Mouse (Mus musculus) CH12.LX (cell line): ENCODE measurements around the gene Dennd5a. TPM values are rescaled to one million over a fixed set of nuclear protein-coding genes. Genes with fewer than 3 reads are reported as not detected.

Experiments used
- DNase-seq: peaks from one replicate; pipeline ENCODE4 v3.0.0-alpha.2; 2013; ENCODE audit errors: extremely low read depth
- H3K27ac ChIP-seq: 2 replicates; pipeline ENCODE4 v1.5.1; 2012; ENCODE audit warnings: low read depth, mild to moderate bottlenecking, control low read depth, moderate library complexity; ENCODE audit not compliant: insufficient read depth
- H3K27me3 ChIP-seq: replicated peaks from 2 replicates; pipeline ENCODE3; 2012; ENCODE audit warnings: inconsistent platforms
- H3K36me3 ChIP-seq, 2 experiments: replicated peaks in 1 of 2; 2 replicates each; pipeline versions ENCODE3 to v1.6.1; 2012; ENCODE audit warnings: inconsistent platforms in 1 of 2, low read length in 1 of 2, mild to moderate bottlenecking in 1 of 2, mixed read lengths in 1 of 2, moderate library complexity in 1 of 2; ENCODE audit not compliant: control insufficient read depth in 1 of 2, insufficient read depth in 1 of 2
- H3K4me1 ChIP-seq, 2 experiments: 2 replicates each; pipeline ENCODE4 v1.6.1; 2012; ENCODE audit warnings: inconsistent platforms in 1 of 2, moderate library complexity in 1 of 2; ENCODE audit not compliant: insufficient read depth in 2 of 2, control insufficient read depth in 1 of 2
- H3K4me2 ChIP-seq: 2 replicates; pipeline ENCODE4 v1.6.1; 2012; ENCODE audit warnings: low read depth, mild to moderate bottlenecking, control low read depth; ENCODE audit not compliant: poor library complexity, insufficient read depth, severe bottlenecking
- H3K4me3 ChIP-seq, 3 experiments: fragments of 150-350 bp in 1 of 3; sonication (generic) in 1 of 3; replicated peaks in 1 of 3; 2 replicates each; pipeline versions ENCODE3 to v1.5.1; 2011 to 2012; ENCODE audit warnings: low read depth in 2 of 3, low read length in 2 of 3, mild to moderate bottlenecking in 2 of 3, moderate library complexity in 2 of 3, control low read depth in 1 of 3, improper control_type of control experiment in 1 of 3, inconsistent platforms in 1 of 3, mixed read lengths in 1 of 3; ENCODE audit not compliant: poor library complexity in 1 of 3
- H3K79me2 ChIP-seq: replicated peaks from 2 replicates; pipeline ENCODE4 v1.6.1; 2012; ENCODE audit warnings: mild to moderate bottlenecking, moderate library complexity; ENCODE audit not compliant: control insufficient read depth, poor library complexity, insufficient read depth, severe bottlenecking; ENCODE audit errors: extremely low read depth
- H3K9ac ChIP-seq: 2 replicates; pipeline ENCODE4 v1.6.1; 2012; ENCODE audit warnings: low read depth, mild to moderate bottlenecking, control low read depth, moderate library complexity; ENCODE audit not compliant: insufficient read depth
- H3K9me3 ChIP-seq: replicated peaks from 2 replicates; pipeline ENCODE3; 2012; ENCODE audit warnings: low read length, inconsistent platforms, mixed read lengths
- BHLHE40 ChIP-seq: IDR thresholded peaks from 2 replicates; pipeline ENCODE4 v1.6.1; 2011; ENCODE audit warnings: mild to moderate bottlenecking, low read depth, low read length, improper control_type of control experiment
- CHD2 ChIP-seq: IDR thresholded peaks from 2 replicates; pipeline ENCODE4 v1.6.1; 2011; ENCODE audit warnings: low read length, improper control_type of control experiment
- CTCF ChIP-seq, 2 experiments: IDR thresholded peaks in 1 of 2; conservative IDR thresholded peaks in 1 of 2; 2 replicates each; pipeline ENCODE4 v1.5.1; 2011 to 2012; ENCODE audit warnings: low read depth in 2 of 2, low read length in 2 of 2, improper control_type of control experiment in 1 of 2, inconsistent platforms in 1 of 2, mild to moderate bottlenecking in 1 of 2, moderate library complexity in 1 of 2
- ELF1 ChIP-seq: IDR thresholded peaks from 2 replicates; pipeline ENCODE4 v1.6.1; 2014; ENCODE audit warnings: low read depth, mild to moderate bottlenecking, inconsistent platforms, low read length, improper control_type of control experiment
- IRF4 ChIP-seq: IDR thresholded peaks from 2 replicates; pipeline ENCODE4 v1.6.1; 2014; ENCODE audit warnings: low read depth, mild to moderate bottlenecking, inconsistent platforms, low read length, improper control_type of control experiment
- KAT2A ChIP-seq: IDR thresholded peaks from 2 replicates; pipeline ENCODE4 v1.6.1; 2012; ENCODE audit warnings: low read length, improper control_type of control experiment, inconsistent platforms; ENCODE audit not compliant: insufficient replicate concordance
- MXI1 ChIP-seq: IDR thresholded peaks from 2 replicates; pipeline ENCODE4 v1.6.1; 2011; ENCODE audit warnings: mild to moderate bottlenecking, low read depth, low read length, improper control_type of control experiment
- MYC ChIP-seq: IDR thresholded peaks from 2 replicates; pipeline ENCODE4 v1.6.1; 2011; ENCODE audit warnings: low read depth, mild to moderate bottlenecking, improper control_type of control experiment, low read length
- NRF1 ChIP-seq: IDR thresholded peaks from 2 replicates; pipeline ENCODE4 v1.6.1; 2014; ENCODE audit warnings: low read depth, mild to moderate bottlenecking, inconsistent platforms, low read length, improper control_type of control experiment, moderate library complexity
- RAD21 ChIP-seq: IDR thresholded peaks from 2 replicates; pipeline ENCODE4 v1.6.1; 2011; ENCODE audit warnings: low read depth, mild to moderate bottlenecking, low read length, improper control_type of control experiment, moderate library complexity
- RCOR1 ChIP-seq: conservative IDR thresholded peaks from 2 replicates; pipeline ENCODE4 v1.6.1; 2012; ENCODE audit warnings: low read depth, mild to moderate bottlenecking, inconsistent platforms, low read length, improper control_type of control experiment
- SMC3 ChIP-seq: IDR thresholded peaks from 2 replicates; pipeline ENCODE4 v1.6.1; 2011; ENCODE audit warnings: low read depth, low read length, improper control_type of control experiment
- TBP ChIP-seq: conservative IDR thresholded peaks from 2 replicates; pipeline ENCODE4 v1.6.1; 2011; ENCODE audit warnings: low read depth, low read length, improper control_type of control experiment
- TCF12 ChIP-seq: IDR thresholded peaks from 2 replicates; pipeline ENCODE4 v1.6.1; 2014; ENCODE audit warnings: low read depth, mild to moderate bottlenecking, inconsistent platforms, low read length, improper control_type of control experiment
- UBTF ChIP-seq: IDR thresholded peaks from 2 replicates; pipeline ENCODE4 v1.6.1; 2012; ENCODE audit warnings: low read depth, mild to moderate bottlenecking, inconsistent platforms, low read length, improper control_type of control experiment, moderate library complexity
- USF2 ChIP-seq: conservative IDR thresholded peaks from 2 replicates; pipeline ENCODE4 v1.6.1; 2011; ENCODE audit warnings: low read depth, low read length, improper control_type of control experiment
- ZKSCAN1 ChIP-seq: IDR thresholded peaks from 2 replicates; pipeline ENCODE4 v1.6.1; 2012; ENCODE audit warnings: low read depth, inconsistent platforms, low read length, improper control_type of control experiment, borderline replicate concordance
- dilution Hi-C: fragments of 300-500 bp; cut with MboI; formaldehyde crosslinking; loops from 2 replicates; pipeline ENCODE4 v1.14.3; 2020; ENCODE audit warnings: low sequenced_read_pairs; ENCODE audit not compliant: extremely low pct_unique_long_range_greater_than_20kb, extremely low pct_ligation_motif_present
- in situ Hi-C: fragments of 300-500 bp; cut with MboI; formaldehyde crosslinking; loops from 3 replicates; pipeline ENCODE4 v1.14.3; 2019; ENCODE audit warnings: low sequenced_read_pairs, low pct_ligation_motif_present, low pct_unique_long_range_greater_than_20kb, mixed read lengths
- polyA plus RNA-seq: library from polyadenylated mRNA; unstranded; fragments of >175 nt; gene quantifications from 2 replicates; pipeline ENCODE4 v1.2.1, GENCODE M21; 2012; ENCODE audit warnings: low read depth; ENCODE audit not compliant: insufficient read length
- total RNA-seq, 2 experiments: library from RNA; depleted of rRNA; stranded (reverse); fragments of 300-350 nt in 1 of 2; fragments of >200 nt in 1 of 2; gene quantifications; 2 replicates each; pipeline ENCODE4 v1.2.3; 2012 to 2014

Dennd5a gene
- total and polyA plus RNA-seq, 3 experiments: 20.7 to 29.5 (median 24.6) TPM

DNA sequence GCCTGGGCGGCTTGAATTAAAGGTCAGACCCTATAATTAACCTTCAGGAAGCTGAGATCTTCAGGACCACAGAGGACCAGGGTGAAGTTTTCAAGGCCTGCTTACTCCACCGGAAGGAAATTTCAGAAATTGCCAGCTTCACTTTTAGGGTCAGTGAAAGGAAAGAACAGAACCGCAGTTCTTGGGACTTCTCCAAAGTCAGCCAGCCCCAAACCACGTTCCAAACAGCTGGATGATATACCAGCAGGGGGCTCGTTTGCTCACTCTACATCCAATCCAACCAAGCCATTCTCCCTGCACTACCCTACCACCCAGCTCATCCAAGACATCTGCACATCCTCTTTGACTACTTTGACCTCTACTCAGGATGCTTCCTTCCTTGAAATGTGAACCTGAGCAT, 71.0 kb downstream of the Dennd5a start:
- no peak for DNase-seq
- no peaks in the 10 kb centered on the region for H3K9me3 ChIP-seq
- in situ Hi-C loops (loop anchor here (10.0 kb wide), 1 partner anchor 94 kb away; no protein-coding TSS in a partner anchor), dilution Hi-C loops (no loop called here)
- no peak for TF ChIP-seq ZKSCAN1
- peak in 1 of 2 experiments; percentile 23; a peak in 1 of 4 replicates for TF ChIP-seq CTCF (conservative IDR thresholded peaks at IDR 0.05 in 1 of 2, IDR thresholded peaks at IDR 0.05 in 1 of 2; ENCODE audit: low read depth in 2 of 2, low read length in 2 of 2)
- H3K9ac ChIP-seq: no peak overlapping the region
- no peaks in the 10 kb centered on the region for H3K27me3 ChIP-seq
- H3K36me3 ChIP-seq: peaks cover 2 to 21% of the 10 kb centered on the region in 2 experiments
- H3K79me2 ChIP-seq: no peaks in the 10 kb centered on the region
- no peaks in the 10 kb centered on the region for H3K4me1 ChIP-seq
- no peak overlapping the region for H3K4me3 ChIP-seq
- no peak overlapping the region for H3K27ac ChIP-seq
- no peak overlapping the region for H3K4me2 ChIP-seq

DNA sequence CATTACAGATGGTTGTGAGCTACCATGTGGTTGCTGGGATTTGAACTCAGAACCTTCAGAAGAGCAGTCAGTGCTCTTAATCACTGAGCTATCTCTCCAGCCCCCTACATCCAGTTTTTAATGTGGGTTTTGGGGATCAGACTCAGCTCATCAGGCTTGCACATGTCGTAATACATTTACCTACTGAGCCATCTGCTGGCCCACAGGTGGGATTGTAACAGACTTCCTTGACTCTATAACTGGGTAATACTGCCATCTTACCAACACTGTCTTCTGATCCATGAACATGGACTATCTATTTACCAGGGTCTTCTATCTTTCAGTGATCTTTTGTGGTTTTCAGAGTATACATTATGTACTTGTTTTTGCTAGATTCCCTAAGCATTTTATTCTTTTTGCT, 74.0 kb downstream of the Dennd5a start:
- no peaks in the 10 kb centered on the region for H3K9me3 ChIP-seq
- H3K36me3 ChIP-seq: no peaks in the 10 kb centered on the region
- in situ Hi-C loops: loop anchor here (10.0 kb wide), 1 partner anchor 91 kb away; no protein-coding TSS in a partner anchor
- TF ChIP-seq CTCF (conservative IDR thresholded peaks at IDR 0.05 in 1 of 2, IDR thresholded peaks at IDR 0.05 in 1 of 2; ENCODE audit: low read depth in 2 of 2, low read length in 2 of 2) (peak in 1 of 2 experiments; percentile 13; a peak in 2 of 4 replicates), ELF1 (no peak), ZKSCAN1 (no peak), IRF4 (no peak), CHD2 (no peak), TBP (no peak)
- H3K27me3 ChIP-seq: no peaks in the 10 kb centered on the region
- H3K4me2 ChIP-seq: no peak overlapping the region
- dilution Hi-C loops: no loop called here
- H3K4me3 ChIP-seq: no peak overlapping the region
- no peak overlapping the region for H3K9ac ChIP-seq
- DNase-seq: no peak
- H3K4me1 ChIP-seq: no peaks in the 10 kb centered on the region
- no peaks in the 10 kb centered on the region for H3K79me2 ChIP-seq
- no peak overlapping the region for H3K27ac ChIP-seq

DNA sequence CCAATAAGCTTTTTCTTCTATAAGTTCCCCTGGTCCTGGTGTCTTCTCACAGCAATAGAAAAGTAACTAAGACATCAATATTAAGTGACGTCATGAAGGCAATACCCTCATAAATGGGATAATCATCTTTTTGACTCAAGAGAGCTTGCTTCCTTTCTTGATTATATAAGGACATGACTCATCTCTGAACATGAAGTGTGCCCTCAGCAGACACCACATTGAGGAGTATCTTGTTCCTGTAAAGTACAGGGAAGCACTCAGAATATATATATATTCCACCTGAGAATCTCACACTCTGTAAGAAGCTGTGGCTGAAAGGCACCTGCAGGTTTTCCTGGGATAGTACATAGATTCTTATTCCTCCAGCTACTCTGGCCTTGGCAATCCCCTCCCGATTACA, 77.7 kb downstream of the Dennd5a start:
- Histone ChIP-seq H3K4me1 (no peaks in the 10 kb centered on the region), H3K27ac (no peak overlapping the region), H3K27me3 (no peaks in the 10 kb centered on the region), H3K4me3 (no peak overlapping the region), H3K79me2 (no peaks in the 10 kb centered on the region), H3K4me2 (no peak overlapping the region), H3K9me3 (no peaks in the 10 kb centered on the region), H3K36me3 (no peaks in the 10 kb centered on the region), H3K9ac (no peak overlapping the region)
- DNase-seq: no peak
- in situ Hi-C loops (loop anchor here (10.0 kb wide), 1 partner anchor 88 kb away; no protein-coding TSS in a partner anchor), dilution Hi-C loops (no loop called here)
- TF ChIP-seq SMC3 (no peak), MYC (no peak), TBP (no peak), CHD2 (no peak), UBTF (no peak), KAT2A (no peak), BHLHE40 (no peak), MXI1 (no peak), USF2 (no peak), CTCF (conservative IDR thresholded peaks at IDR 0.05 in 1 of 2, IDR thresholded peaks at IDR 0.05 in 1 of 2; ENCODE audit: low read depth in 2 of 2, low read length in 2 of 2) (no peak), NRF1 (no peak), RCOR1 (no peak), TCF12 (no peak), RAD21 (no peak)
